Mouse (Mus musculus) C2C12 (cell line): ENCODE results near the gene Kank1. TPM values are rescaled to one million over a fixed set of nuclear protein-coding genes. Genes with fewer than 3 reads are reported as not detected.
"Not testable (repeated sequence)": the region's sequence is repeated elsewhere in the genome, so short reads cannot be mapped to it uniquely, and the experiment has no call there.

ENCODE experiments used
- H3K27me3 ChIP-seq: one replicate; pipeline ENCODE4 v1.6.1; 2011; ENCODE audit not compliant: control insufficient read depth, insufficient read depth, insufficient read length
- H3K36me3 ChIP-seq: one replicate; pipeline ENCODE4 v1.6.1; 2011; ENCODE audit not compliant: control insufficient read depth, insufficient read depth
- H3K4me3 ChIP-seq: one replicate; pipeline ENCODE4 v1.5.1; 2011; ENCODE audit warnings: mild to moderate bottlenecking, control low read depth; ENCODE audit not compliant: poor library complexity, insufficient read depth, severe bottlenecking
- H3K79me2 ChIP-seq: one replicate; pipeline ENCODE4 v1.6.1; 2011; ENCODE audit not compliant: control insufficient read depth, insufficient read depth
- H3K79me3 ChIP-seq: one replicate; pipeline ENCODE4 v1.6.1; 2011; ENCODE audit warnings: low read depth, control low read depth
- H3ac ChIP-seq: one replicate; pipeline ENCODE3; 2011; ENCODE audit warnings: low read depth; ENCODE audit not compliant: control insufficient read depth, insufficient read length
- CEBPB ChIP-seq: IDR thresholded peaks from one replicate; pipeline ENCODE4 v1.6.1; 2011; ENCODE audit warnings: low read depth, mild to moderate bottlenecking, control low read depth, moderate library complexity
- CTCF ChIP-seq: IDR thresholded peaks from one replicate; pipeline ENCODE4 v1.5.1; 2011; ENCODE audit not compliant: control insufficient read depth, insufficient read depth, insufficient read length
- FOSL1 ChIP-seq: IDR thresholded peaks from one replicate; pipeline ENCODE4 v1.8.0; 2011; ENCODE audit warnings: mild to moderate bottlenecking, low read length; ENCODE audit not compliant: poor library complexity, insufficient read depth, severe bottlenecking
- MAX ChIP-seq: IDR thresholded peaks from one replicate; pipeline ENCODE4 v1.6.1; 2011; ENCODE audit warnings: mild to moderate bottlenecking, control low read depth
- MYOD1 ChIP-seq: IDR thresholded peaks from one replicate; pipeline ENCODE4 v1.6.1; 2011; ENCODE audit warnings: low read depth; ENCODE audit not compliant: control insufficient read depth, insufficient read length
- MYOG ChIP-seq: IDR thresholded peaks from one replicate; pipeline ENCODE4 v1.6.1; 2011; ENCODE audit not compliant: control insufficient read depth, insufficient read length; ENCODE audit errors: extremely low read depth
- USF1 ChIP-seq: IDR thresholded peaks from one replicate; pipeline ENCODE4 v1.6.1; 2011; ENCODE audit warnings: low read depth, mild to moderate bottlenecking, control low read depth, moderate library complexity
- polyA plus RNA-seq: library from polyadenylated mRNA; unstranded; fragments of >200 nt; fragmentation: generic; extraction: Trizol; gene quantifications from one replicate; pipeline ENCODE4 v1.2.1, GENCODE M21; 2012; ENCODE audit warnings: missing spikeins

The Kank1 gene
- polyA plus RNA-seq, 1 experiment, result 0.49 TPM

DNA sequence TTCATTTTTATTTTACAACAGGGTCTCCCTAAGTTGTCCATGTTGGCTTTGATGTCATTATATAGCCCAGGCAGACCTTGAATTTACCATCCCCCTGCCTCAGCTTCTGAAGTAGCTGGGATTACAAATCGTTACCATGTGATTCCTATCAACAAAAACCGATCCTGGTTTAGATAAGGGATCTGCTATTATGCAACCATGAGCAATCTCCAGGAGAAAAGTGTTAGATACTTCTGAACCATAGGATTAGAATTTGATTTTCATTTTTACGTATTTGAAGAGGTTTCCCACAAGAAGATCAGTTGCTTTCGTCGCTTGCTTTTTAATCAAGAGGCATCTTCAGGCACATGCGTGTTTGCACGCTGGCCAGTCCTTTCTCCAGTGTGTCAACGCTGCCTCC is 224.0 kb downstream of the Kank1 start:
- Histone ChIP-seq H3K4me3 (no peak overlapping the region), H3ac (no peak overlapping the region), H3K79me3 (no peaks in the 10 kb centered on the region), H3K36me3 (no peaks in the 10 kb centered on the region), H3K27me3 (no peaks in the 10 kb centered on the region), H3K79me2 (no peaks in the 10 kb centered on the region)
- TF ChIP-seq USF1, result no peak
- TF ChIP-seq CEBPB, result peak; percentile 52

DNA sequence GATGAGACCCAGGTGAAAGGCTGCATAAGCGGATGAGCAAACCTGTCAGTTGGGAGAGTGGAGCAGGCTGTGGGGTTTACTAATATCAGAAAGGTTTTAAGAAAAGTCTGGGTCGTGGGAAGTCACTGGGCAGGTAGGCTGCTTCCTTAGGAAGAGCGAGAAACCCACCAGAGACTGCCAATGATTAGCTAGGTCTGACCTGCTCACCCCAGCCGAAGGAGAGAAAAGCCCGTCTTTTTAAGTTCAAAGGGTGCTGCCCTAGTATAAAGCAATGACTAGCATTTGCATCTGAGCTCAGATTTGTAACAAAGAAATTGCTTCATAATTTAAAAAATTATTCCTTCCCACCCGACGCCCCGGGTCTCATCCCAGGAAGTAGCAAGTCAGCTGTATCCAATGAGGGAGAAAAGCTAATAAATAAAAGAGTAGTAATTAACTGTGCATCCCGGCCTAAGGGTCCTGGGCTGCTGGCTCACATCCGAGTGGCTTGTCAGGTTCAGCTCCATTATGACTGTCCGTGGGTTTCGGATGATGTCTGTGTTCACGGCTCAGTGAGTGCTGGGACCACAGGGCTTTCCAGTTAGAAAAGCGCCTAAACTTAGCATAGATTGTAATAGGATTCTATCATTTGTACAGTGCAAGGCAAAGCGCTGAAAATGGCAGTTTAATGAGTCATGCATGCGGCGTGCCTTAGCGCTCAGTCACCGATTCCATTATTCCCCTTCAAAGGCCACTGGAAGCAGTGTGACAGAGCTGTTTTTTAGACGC is 225.0 kb downstream of the Kank1 start:
- Histone ChIP-seq H3K79me2 (no peaks in the 10 kb centered on the region), H3K4me3 (peak overlapping the region; percentile 7), H3K79me3 (no peaks in the 10 kb centered on the region), H3K27me3 (no peaks in the 10 kb centered on the region), H3K36me3 (no peaks in the 10 kb centered on the region), H3ac (peak overlapping the region; percentile 16)
- TF ChIP-seq CEBPB (no peak), MAX (peak; percentile 51), MYOD1 (peak; percentile 23), FOSL1 (peak; percentile 94), CTCF (no peak)

DNA sequence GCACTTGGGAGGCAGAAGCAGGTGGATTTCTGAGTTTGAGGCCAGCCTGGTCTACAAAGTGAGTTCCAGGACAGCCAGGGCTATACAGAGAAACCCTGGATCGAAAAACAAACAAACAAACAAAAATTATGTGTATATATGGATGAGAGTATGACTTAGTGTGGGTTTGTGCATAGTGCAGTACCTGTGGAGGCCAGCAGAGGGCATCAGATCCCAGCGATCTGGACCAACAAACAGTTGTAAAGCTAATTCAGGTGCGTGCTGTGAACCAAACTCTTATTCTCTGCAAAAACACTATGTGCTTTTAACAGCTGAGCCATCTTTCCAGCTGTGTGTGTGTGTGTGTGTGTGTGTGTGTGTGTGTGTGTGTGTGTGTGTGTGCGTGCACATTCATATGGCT is 239.0 kb downstream of the Kank1 start:
- not testable (repeated sequence) for H3K79me3 ChIP-seq, H3K27me3 ChIP-seq, H3ac ChIP-seq, H3K36me3 ChIP-seq, H3K79me2 ChIP-seq, H3K4me3 ChIP-seq

DNA sequence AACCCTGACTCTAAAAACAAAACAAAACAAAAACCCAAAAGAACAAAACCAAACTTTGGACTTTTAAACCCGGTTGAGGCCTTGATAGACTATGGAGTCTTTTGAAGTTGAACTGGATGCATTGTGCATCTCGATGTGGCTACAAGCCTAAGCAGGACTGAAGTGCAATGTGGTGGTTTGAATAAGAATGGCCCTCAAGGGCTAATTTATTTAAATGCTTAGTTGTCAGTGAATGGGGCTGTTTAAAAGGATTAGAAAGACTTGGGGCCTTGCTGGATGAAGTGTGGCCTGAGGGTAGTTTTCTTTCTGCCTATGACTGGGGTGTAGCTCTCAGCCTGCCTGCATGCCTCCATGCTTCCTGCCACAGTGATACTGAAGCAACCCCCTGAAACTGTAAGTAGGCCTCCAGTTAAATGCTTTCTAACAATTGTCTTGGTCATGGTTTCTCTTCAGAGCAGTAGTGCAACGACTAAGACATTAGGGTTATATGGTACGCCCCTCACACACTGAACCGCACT is 242.4 kb downstream of the Kank1 start:
- no peaks in the 10 kb centered on the region for H3K36me3 ChIP-seq
- H3K79me2 ChIP-seq, result no peaks in the 10 kb centered on the region
- TF ChIP-seq CTCF (no peak), MYOG (no peak), USF1 (no peak), MAX (no peak), MYOD1 (no peak), FOSL1 (no peak), CEBPB (no peak)
- H3K4me3 ChIP-seq, result no peak overlapping the region
- H3K27me3 ChIP-seq, result no peaks in the 10 kb centered on the region
- no peaks in the 10 kb centered on the region for H3K79me3 ChIP-seq
- no peak overlapping the region for H3ac ChIP-seq

DNA sequence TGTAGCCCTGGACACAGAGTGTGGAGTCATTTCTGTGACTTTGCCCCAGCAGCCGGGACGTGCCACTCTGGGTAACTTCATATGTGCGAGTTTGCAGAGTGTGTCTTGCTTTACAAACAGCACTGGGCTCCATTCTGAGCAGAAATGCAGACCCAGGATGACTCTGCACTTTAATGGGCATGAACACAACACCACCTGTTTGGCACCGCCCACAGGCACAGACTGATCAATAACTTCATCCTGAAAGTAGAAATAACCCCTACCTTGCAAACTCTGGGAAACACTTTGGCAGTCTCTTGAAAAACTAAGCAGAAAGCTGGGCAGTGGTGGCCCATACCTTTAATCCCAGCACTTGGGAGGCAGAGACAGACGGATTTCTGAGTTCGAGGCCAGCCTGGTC is 244.0 kb downstream of the Kank1 start:
- TF ChIP-seq CEBPB, result no peak
- no peak for TF ChIP-seq MAX
- TF ChIP-seq FOSL1, result no peak
- Histone ChIP-seq H3K79me2 (no peaks in the 10 kb centered on the region), H3ac (no peak overlapping the region), H3K36me3 (no peaks in the 10 kb centered on the region), H3K79me3 (no peaks in the 10 kb centered on the region), H3K27me3 (peaks cover 2% of the 10 kb centered on the region), H3K4me3 (no peak overlapping the region)

Other genes with a start within 250 kb of the Kank1 start
- 8.2 TPM for gene Dock8, start 237.4 kb upstream of the Kank1 start, polyA plus RNA-seq